8 mouse cellular contexts compared by ENCODE assay signal in the genomic region with DNA sequence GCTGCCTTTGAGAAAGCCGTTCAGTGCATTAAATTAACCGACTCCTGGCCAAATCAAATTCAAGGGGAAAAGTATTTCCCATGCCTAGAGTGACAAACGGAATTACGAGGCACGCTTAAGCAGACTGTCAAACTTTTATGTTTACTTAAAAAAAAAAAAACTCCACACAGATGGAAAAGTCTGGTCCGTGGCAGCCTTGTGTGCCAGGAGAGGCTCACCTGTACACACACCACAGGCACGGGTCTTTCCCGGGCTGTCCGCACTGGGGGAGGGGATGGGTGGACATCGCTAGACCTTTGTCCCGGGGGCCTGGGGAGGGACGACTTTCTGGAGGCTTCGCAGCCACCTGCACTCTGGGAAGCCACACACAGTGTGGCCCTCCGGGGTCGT. TPM values are rescaled to one million over a fixed set of nuclear protein-coding genes. Genes with fewer than 3 reads are reported as not detected.
DNase-seq lines count a peak whose midpoint lies in the region; ATAC-seq and TF ChIP-seq lines count a peak whose summit lies in the region.

No protein-coding gene starts in this region.

- 2% methylated on average over 15 of the region's 15 CpGs for WGBS in embryonic facial prominence, embryonic 15.5 days
- under 1% methylated on average over 15 of the region's 15 CpGs for WGBS in kidney, postnatal 0 days
- WGBS in neural tube, embryonic 13.5 days = under 1% methylated on average over 15 of the region's 15 CpGs

- peak overlapping the region; percentile 92 for H3K4me2 ChIP-seq in embryonic facial prominence, embryonic 15.5 days (replicated peaks)
- H3K4me2 ChIP-seq in kidney, postnatal 0 days (ENCODE audit: low read length) = peak overlapping the region; percentile 97
- peak overlapping the region; percentile 94 for H3K4me2 ChIP-seq in neural tube, embryonic 13.5 days

- peak; percentile 40 for DNase-seq in kidney, postnatal 0 days (ENCODE audit: low spot score)
- no peak for DNase-seq in urinary bladder, adult 2 months (ENCODE audit: low spot score)
- DNase-seq in cerebellum, adult 18-20 months = no peak
- DNase-seq in spleen, postnatal 14 days (ENCODE audit: low spot score in 2 of 2) = no peak

- H3K36me3 ChIP-seq in megakaryocyte, embryonic 14.5 days (replicated peaks; ENCODE audit: low read length) = no peaks in the 10 kb centered on the region
- H3K36me3 ChIP-seq in embryonic facial prominence, embryonic 15.5 days = no peaks in the 10 kb centered on the region; the same call in 1 of the 2 replicates
- H3K36me3 ChIP-seq in kidney, postnatal 0 days (ENCODE audit: insufficient read depth, low read length) = no peaks in the 10 kb centered on the region
- H3K36me3 ChIP-seq in neural tube, embryonic 13.5 days = no peaks in the 10 kb centered on the region

- H3K9ac ChIP-seq in embryonic facial prominence, embryonic 15.5 days = peak overlapping the region; percentile 99
- H3K9ac ChIP-seq in kidney, postnatal 0 days (ENCODE audit: low read depth, low read length) = peak overlapping the region; percentile 100
- peak overlapping the region; percentile 100 for H3K9ac ChIP-seq in neural tube, embryonic 13.5 days

- ATAC-seq in megakaryocyte, adult 5-6 weeks (ENCODE audit: poor library complexity, severe bottlenecking) = no peak
- ATAC-seq in embryonic facial prominence, embryonic 15.5 days (ENCODE audit: insufficient number of reproducible peaks, low FRiP score, low TSS enrichment, low read depth) = no peak
- peak; percentile 51 for ATAC-seq in kidney, postnatal 0 days (replicated peaks; ENCODE audit: low FRiP score, low read depth)
- ATAC-seq in neural tube, embryonic 13.5 days (ENCODE audit: low read depth) = peak; percentile 37

- peak overlapping the region; percentile 98 for H3K27ac ChIP-seq in embryonic facial prominence, embryonic 15.5 days (replicated peaks)
- peak overlapping the region; percentile 99 for H3K27ac ChIP-seq in kidney, postnatal 0 days
- H3K27ac ChIP-seq in neural tube, embryonic 13.5 days (replicated peaks) = peak overlapping the region; percentile 100

- H3K9me3 ChIP-seq in megakaryocyte, embryonic 14.5 days = peaks cover 16% of the 10 kb centered on the region
- H3K9me3 ChIP-seq in embryonic facial prominence, embryonic 15.5 days (replicated peaks) = no peaks in the 10 kb centered on the region
- 0 out of 2 replicates have a peak, but pooled peaks cover under 1% of the 10 kb centered on the region for H3K9me3 ChIP-seq in kidney, postnatal 0 days (replicated peaks; ENCODE audit: low read length)
- H3K9me3 ChIP-seq in neural tube, embryonic 13.5 days = no peaks in the 10 kb centered on the region

- H3K4me3 ChIP-seq in megakaryocyte, embryonic 14.5 days (replicated peaks) = peak overlapping the region; percentile 95
- H3K4me3 ChIP-seq in embryonic facial prominence, embryonic 15.5 days (replicated peaks) = peak overlapping the region; percentile 80
- H3K4me3 ChIP-seq in kidney, postnatal 0 days (replicated peaks; ENCODE audit: low read depth, low read length) = peak overlapping the region; percentile 99
- H3K4me3 ChIP-seq in neural tube, embryonic 13.5 days = peak overlapping the region; percentile 75

- H3K27me3 ChIP-seq in megakaryocyte, embryonic 14.5 days (replicated peaks) = peaks cover 13% of the 10 kb centered on the region
- H3K27me3 ChIP-seq in embryonic facial prominence, embryonic 15.5 days = no peaks in the 10 kb centered on the region
- no peaks in the 10 kb centered on the region for H3K27me3 ChIP-seq in kidney, postnatal 0 days (ENCODE audit: insufficient read depth, low read length)
- H3K27me3 ChIP-seq in neural tube, embryonic 13.5 days = no peaks in the 10 kb centered on the region

- TF ChIP-seq CTCF in kidney, postnatal 0 days (IDR thresholded peaks at IDR 0.05; ENCODE audit: low read depth) = no peak

- H3K4me1 ChIP-seq in megakaryocyte, embryonic 14.5 days = peaks cover 21% of the 10 kb centered on the region
- H3K4me1 ChIP-seq in embryonic facial prominence, embryonic 15.5 days = peaks cover 23% of the 10 kb centered on the region
- peaks cover 19% of the 10 kb centered on the region for H3K4me1 ChIP-seq in kidney, postnatal 0 days (replicated peaks; ENCODE audit: insufficient read depth, low read length)
- H3K4me1 ChIP-seq in neural tube, embryonic 13.5 days (replicated peaks) = peaks cover 33% of the 10 kb centered on the region

RNA-seq across cellular contexts. Expression of a gene that starts 0.6 kb away (rescaled TPM):
- 8.8 and 9.5 TPM in 2 replicates for polyA plus RNA-seq in megakaryocyte, embryonic 14.5 days (2012; ENCODE audit: insufficient read depth, low replicate concordance)
- 22.5 and 22.6 TPM in 2 replicates for total RNA-seq in megakaryocyte, adult 5-6 weeks (2015)
- total RNA-seq in megakaryocyte, adult 5-6 weeks (2017) = 4.4 and 8.3 TPM in 2 replicates
- polyA plus RNA-seq in embryonic facial prominence, embryonic 15.5 days (2015; fragmentation: Nextera tagmentation; extraction: Ambion mirVana) = 11.2 and 13.4 TPM in 2 replicates
- polyA plus RNA-seq in kidney, postnatal 0 days (2015; fragmentation: Nextera tagmentation; extraction: Ambion mirVana) = 7.1 and 8.3 TPM in 2 replicates
- polyA plus RNA-seq in neural tube, embryonic 13.5 days (2015; fragmentation: Nextera tagmentation; extraction: Ambion mirVana) = 7.1 and 7.8 TPM in 2 replicates
- 33.3 and 34.0 TPM in 2 replicates for polyA plus RNA-seq in urinary bladder, adult 2 months (2012; rRNA removed)

RNA-seq across cellular contexts. Expression of a gene that starts 31.2 kb away (rescaled TPM):
- 0.50 TPM in 1 of 2 replicates, not detected in the other for polyA plus RNA-seq in megakaryocyte, embryonic 14.5 days (2012; ENCODE audit: insufficient read depth, low replicate concordance)
- 12.2 and 17.0 TPM in 2 replicates for total RNA-seq in megakaryocyte, adult 5-6 weeks (2015)
- total RNA-seq in megakaryocyte, adult 5-6 weeks (2017) = 21.3 and 32.8 TPM in 2 replicates
- 107 and 118 TPM in 2 replicates for polyA plus RNA-seq in embryonic facial prominence, embryonic 15.5 days (2015; fragmentation: Nextera tagmentation; extraction: Ambion mirVana)
- 43.5 and 47.7 TPM in 2 replicates for polyA plus RNA-seq in kidney, postnatal 0 days (2015; fragmentation: Nextera tagmentation; extraction: Ambion mirVana)
- polyA plus RNA-seq in neural tube, embryonic 13.5 days (2015; fragmentation: Nextera tagmentation; extraction: Ambion mirVana) = 0.52 and 1.8 TPM in 2 replicates
- polyA plus RNA-seq in urinary bladder, adult 2 months (2012; rRNA removed) = 32.7 and 42.8 TPM in 2 replicates

RNA-seq across cellular contexts. Expression of a gene that starts 57.9 kb away (rescaled TPM):
- 0.10 TPM in 1 of 2 replicates, not detected in the other for polyA plus RNA-seq in megakaryocyte, embryonic 14.5 days (2012; ENCODE audit: insufficient read depth, low replicate concordance)
- 0.11 and 0.58 TPM in 2 replicates for total RNA-seq in megakaryocyte, adult 5-6 weeks (2015)
- total RNA-seq in megakaryocyte, adult 5-6 weeks (2017) = 0.57 and 0.92 TPM in 2 replicates
- polyA plus RNA-seq in embryonic facial prominence, embryonic 15.5 days (2015; fragmentation: Nextera tagmentation; extraction: Ambion mirVana) = 6.7 and 7.9 TPM in 2 replicates
- polyA plus RNA-seq in kidney, postnatal 0 days (2015; fragmentation: Nextera tagmentation; extraction: Ambion mirVana) = not detected in 2 replicates
- not detected in 2 replicates for polyA plus RNA-seq in neural tube, embryonic 13.5 days (2015; fragmentation: Nextera tagmentation; extraction: Ambion mirVana)
- polyA plus RNA-seq in urinary bladder, adult 2 months (2012; rRNA removed) = 0.01 TPM in 1 of 2 replicates, not detected in the other

Comparison
In these comparisons a context has a peak if more than half of its experiments do, and no peak if none do; other contexts are left out.
1. ATAC-seq: peak in kidney, postnatal 0 days (single experiment) and neural tube, embryonic 13.5 days (single experiment); none in megakaryocyte, adult 5-6 weeks (single experiment) and embryonic facial prominence, embryonic 15.5 days (single experiment).
2. RNA of a gene that starts 31.2 kb away (polyA plus RNA-seq): 107 to 118 TPM in embryonic facial prominence, embryonic 15.5 days, 43.5 to 47.7 TPM in kidney, postnatal 0 days and 32.7 to 42.8 TPM in urinary bladder, adult 2 months; 0.52 to 1.8 TPM in neural tube, embryonic 13.5 days and 0.50 TPM in megakaryocyte, embryonic 14.5 days; every median in the first group is over 10 times any median in the second.
3. Peak in every context shown above with its lines, with median percentiles within 50 percentile points of each other: H3K4me3 ChIP-seq, H3K27ac ChIP-seq, H3K4me2 ChIP-seq and H3K9ac ChIP-seq.